Mouse (Mus musculus): ENCODE measurements around the gene Lpar6.

GRCm38 (mm10) chr14:73239291-73239690 is 1.6 kb downstream of the Lpar6 start:
- TF ChIP-seq GATA1 (IDR thresholded peaks at IDR 0.05; ENCODE audit: borderline replicate concordance, low read length) (no peak), POLR2AphosphoS5 (IDR thresholded peaks at IDR 0.05; ENCODE audit: insufficient replicate concordance, low read depth, low read length) (no peak)
